Mouse (Mus musculus) testis, adult 2 months (tissue): ENCODE measurements around the gene Timp3.

Source experiments
- CTCF ChIP-seq: fragments of 200-500 bp; IDR thresholded peaks from 2 replicates; pipeline ENCODE4 v1.5.1; 2012; ENCODE audit warnings: low read depth, mild to moderate bottlenecking, inconsistent platforms, low read length, moderate library complexity; ENCODE audit not compliant: control insufficient read depth, insufficient read depth, insufficient replicate concordance
- POLR2A ChIP-seq: fragments of 200-500 bp; IDR thresholded peaks from 2 replicates; pipeline ENCODE4 v1.6.1; 2012; ENCODE audit warnings: low read depth, mild to moderate bottlenecking, inconsistent platforms, low read length, moderate library complexity; ENCODE audit not compliant: control insufficient read depth

DNA sequence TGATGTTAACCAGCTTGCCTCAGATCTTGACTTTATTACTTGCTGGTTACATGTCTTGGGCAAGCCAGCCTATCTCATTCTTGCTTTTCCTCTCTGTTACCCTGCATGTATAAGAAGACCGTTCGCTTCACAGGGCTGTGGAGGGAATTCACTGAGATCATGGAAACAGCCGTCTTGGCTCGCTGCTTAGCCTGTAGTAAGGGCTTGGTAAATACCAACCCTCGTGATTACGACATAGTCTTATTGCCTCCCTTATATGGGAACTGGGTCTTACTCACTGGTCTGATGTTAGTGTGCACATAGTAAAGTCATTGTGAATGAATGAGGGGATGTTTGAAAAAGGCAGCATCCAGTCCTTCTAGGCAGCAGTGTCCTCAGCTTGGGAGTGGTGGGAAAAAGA lies 10.4 kb downstream of the Timp3 start:
- no peak for TF ChIP-seq CTCF
- no peak for TF ChIP-seq POLR2A
